Mouse (Mus musculus) right cerebral cortex, postnatal 10 days (tissue): ENCODE results near the gene Ablim1.

Experiments
- DNase-seq, 2 experiments: peaks; one replicate each; pipeline ENCODE4 v3.0.0; 2021; ENCODE audit warnings: low spot score in 2 of 2

Gene Ablim1

GRCm38 (mm10) chr19:57314346-57315012, at the start of gene Ablim1:
Gene Ablim1, minus strand, starts transcription at chr19:57314919.
- DNase-seq: peak; percentile 64

DNA sequence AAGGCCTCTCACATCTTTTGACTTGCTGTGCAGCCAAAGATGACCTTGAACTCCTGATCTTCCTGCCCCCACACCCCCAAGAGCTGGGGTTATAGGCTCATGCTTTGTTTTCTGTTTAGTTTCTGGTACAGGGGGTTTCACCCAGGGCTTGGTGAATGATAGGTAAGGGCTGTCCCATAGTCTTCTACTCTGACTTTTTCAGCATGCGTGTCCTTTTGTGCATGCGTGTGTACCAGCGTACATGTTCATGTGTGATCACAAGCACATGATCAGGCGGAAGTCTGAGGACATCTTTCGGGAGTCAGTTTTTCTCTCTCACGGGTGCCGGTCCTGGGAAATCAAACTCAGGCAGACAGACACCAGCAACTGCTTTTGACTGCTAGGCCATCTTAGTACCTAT, 48.8 kb upstream of the Ablim1 start:
- peak in 1 of 2 experiments; percentile 21 for DNase-seq

DNA sequence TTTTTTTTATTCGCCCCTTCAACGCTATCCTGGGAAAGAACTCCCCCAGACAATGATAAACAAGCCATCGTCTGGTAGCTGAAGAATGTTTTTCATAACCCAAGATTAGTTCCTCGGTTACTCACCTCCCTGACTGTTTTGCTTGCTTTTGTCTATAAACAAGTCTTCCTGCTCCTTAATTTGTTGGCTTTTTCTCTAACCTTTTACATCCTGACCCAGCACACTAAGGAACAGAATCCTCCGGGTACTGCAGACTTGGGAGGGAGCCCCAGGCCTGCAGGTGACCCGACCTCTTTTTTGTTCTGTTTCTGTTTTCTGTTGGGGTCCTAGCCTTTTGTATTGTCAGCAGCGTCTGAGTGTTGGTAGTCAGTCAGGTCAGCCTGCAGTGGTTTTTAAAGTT, 48.4 kb upstream of the Ablim1 start:
- no peak for DNase-seq

- DNase-seq: no peak
Measured at GRCm38 (mm10) chr19:57362586-57362985, 47.9 kb upstream of the Ablim1 start.

GRCm38 (mm10) chr19:57361939-57362307, 47.2 kb upstream of the Ablim1 start:
- DNase-seq: no peak

GRCm38 (mm10) chr19:57361131-57361938, 46.6 kb upstream of the Ablim1 start:
- DNase-seq: peak; percentile 53 to 69

- peak; percentile 93 to 95 for DNase-seq
Measured at GRCm38 (mm10) chr19:57360341-57361130, 45.8 kb upstream of the Ablim1 start, which contains the start of gene Fam160b1. Gene Fam160b1, plus strand, starts transcription at chr19:57360680.

DNA sequence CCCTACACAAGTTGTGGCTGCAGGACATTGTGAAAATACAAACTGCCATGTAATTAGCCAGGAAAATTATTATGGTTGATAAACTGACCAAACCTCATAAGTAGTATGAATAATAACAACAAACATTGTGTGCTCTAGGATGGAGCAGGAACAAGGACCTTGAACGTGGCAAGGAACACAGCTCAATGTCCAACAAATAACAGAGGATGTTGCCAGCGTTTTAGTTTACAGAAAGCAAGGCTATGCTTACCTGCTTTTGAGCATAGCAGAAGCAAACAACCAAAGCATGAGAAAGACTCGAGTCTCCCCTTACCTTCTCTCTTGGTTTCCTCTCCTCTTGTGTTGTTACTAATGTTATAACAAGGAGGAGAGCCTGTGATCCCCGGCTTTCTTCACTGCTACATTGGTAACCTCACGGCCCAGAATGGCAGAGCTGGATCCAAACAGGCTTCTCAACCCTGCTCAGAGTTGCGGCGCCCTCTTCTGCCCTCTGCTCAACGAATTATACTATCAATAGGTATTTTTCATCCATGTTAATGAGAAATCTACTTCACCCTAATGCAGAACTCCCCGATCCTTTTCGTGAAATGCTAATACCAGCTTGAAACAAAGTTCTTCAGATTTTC, 45.1 kb upstream of the Ablim1 start:
- DNase-seq: no peak

DNA sequence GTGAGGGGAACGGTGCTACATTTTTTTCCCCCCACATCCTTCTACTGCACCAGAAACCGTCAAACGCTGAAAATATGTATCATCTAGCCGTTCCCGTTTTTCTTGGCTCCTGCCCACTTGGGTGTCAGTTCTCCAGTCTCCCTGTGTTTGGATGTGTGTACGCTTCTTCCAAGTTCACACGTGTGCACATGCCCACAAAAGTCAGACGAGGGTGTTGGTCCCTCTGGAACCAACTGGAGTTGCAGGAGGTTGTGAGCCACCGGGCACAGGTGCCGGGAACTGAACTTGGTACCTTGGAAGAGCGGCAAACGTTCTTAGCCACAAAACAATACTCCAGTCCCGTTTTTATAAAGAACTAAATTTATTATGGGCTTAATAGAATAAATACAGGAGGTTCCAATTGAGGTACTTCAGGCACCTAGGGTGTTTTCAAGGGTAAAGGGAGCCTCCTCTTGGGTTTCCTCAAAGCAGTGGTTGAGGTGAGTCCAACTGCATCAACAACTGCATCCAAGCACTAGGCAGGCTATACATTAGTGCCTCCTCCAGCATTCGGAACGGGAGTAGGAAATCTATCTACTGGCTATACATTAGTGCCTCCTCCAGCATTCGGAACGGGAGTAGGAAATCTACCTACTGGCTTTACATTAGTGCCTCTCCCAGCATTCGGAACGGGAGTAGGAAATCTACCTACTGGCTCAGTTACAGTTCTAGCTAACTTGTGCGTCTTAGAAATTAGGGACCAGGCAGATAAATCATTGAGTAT, 44.3 kb upstream of the Ablim1 start:
- DNase-seq: no peak

DNA sequence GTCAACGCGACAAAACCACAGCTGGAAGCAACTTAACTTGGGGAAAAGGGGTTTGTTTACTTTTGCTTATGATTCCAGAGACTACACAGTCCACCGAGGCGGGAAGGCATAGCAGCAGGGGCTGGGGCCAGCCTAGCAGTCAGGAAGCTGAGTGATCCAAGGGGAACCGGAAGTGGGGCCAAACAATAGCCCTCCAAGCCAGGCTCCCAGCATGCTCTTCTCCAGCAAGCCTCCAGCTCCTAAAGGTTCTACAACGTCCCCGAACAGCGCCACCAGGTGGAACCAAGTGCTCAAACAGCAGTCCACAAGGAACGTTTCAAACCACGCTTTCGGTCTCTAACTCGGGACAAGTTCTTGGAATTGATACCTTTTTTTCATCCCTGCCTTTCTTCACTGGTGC, 43.6 kb upstream of the Ablim1 start:
- peak; percentile 75 to 80 for DNase-seq

- DNase-seq: no peak
Measured at GRCm38 (mm10) chr19:57357811-57358210, 43.1 kb upstream of the Ablim1 start.

DNA sequence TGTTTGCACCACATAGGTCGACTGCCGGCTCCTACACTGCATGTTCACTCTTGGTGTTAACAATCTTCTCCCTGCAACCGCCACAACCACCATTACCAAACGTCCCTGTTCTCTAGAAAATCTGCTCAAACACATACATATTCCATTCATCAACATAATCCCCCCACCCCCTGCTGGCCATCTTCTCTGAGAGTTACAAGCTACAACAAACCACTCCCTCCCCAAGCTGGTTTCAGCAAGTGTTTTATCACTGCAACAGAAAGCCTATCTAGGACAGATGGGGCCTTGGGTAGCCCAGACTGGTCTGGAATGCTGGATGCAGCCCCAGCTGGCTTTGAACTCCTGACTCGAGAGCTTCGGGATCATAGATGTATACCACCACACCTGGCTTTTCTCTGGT, 42.5 kb upstream of the Ablim1 start:
- DNase-seq: no peak

GRCm38 (mm10) chr19:57356273-57356672, 41.6 kb upstream of the Ablim1 start:
- no peak for DNase-seq

DNA sequence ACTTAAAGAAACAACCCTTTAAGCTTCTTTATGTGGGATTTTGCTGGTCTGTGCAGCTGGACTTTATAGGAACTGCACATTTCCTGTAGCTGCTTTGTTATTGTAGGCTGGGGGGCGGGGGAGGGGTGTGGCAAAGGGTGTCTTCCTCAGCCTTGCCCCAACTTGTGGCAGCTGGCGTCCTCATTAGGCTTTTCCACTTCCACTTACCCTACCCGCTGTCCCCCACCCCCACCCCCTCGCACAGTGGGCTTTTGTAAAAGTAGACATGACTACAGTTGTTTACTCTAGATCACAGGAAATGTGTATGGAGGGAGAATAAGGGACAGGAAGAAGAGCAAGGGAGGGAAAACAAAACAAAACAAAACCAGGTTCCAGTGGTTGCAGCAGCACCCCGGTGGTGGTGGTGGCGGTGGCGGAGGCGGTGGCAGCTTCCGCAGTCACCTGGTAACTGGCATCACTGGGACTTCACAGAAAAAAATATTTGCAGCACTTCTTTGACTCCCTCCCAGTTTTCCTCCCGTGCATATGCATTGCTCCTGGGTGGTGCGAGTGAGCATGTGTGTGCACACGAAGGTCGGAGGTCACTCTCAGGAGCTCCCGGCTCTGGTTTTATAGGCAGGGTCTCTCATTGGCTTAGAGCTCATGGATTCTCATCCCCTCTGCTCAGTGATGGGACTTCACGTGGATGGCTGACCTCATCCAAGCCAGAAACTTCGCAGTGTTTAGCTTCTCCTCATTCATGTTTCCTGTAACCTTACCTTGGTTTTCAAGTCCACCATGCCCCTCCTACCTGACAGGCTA, 40.9 kb upstream of the Ablim1 start:
- no peak for DNase-seq

- DNase-seq: no peak
Measured at GRCm38 (mm10) chr19:57354715-57355114, 40.0 kb upstream of the Ablim1 start.

GRCm38 (mm10) chr19:57354050-57354449, 39.3 kb upstream of the Ablim1 start:
- DNase-seq: no peak

DNA sequence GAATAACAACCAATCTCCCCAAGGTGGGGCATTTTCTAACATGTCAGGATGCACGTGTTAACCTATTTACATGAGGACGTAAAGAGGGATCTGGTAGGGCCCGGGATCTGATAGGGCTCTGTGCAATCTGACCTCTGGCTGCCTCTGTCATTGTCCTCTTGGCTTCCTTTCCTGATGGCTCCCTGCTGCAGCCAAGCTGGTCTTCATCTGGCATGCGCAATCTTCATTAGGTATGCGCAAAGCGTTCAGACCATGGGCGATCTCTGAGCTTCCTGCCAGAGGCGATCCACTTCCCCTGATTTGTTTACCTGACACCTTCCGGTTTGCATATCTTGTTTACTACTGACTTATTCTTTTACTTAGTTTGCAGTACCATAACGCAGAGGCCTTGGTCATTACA, 38.5 kb upstream of the Ablim1 start:
- no peak for DNase-seq

DNA sequence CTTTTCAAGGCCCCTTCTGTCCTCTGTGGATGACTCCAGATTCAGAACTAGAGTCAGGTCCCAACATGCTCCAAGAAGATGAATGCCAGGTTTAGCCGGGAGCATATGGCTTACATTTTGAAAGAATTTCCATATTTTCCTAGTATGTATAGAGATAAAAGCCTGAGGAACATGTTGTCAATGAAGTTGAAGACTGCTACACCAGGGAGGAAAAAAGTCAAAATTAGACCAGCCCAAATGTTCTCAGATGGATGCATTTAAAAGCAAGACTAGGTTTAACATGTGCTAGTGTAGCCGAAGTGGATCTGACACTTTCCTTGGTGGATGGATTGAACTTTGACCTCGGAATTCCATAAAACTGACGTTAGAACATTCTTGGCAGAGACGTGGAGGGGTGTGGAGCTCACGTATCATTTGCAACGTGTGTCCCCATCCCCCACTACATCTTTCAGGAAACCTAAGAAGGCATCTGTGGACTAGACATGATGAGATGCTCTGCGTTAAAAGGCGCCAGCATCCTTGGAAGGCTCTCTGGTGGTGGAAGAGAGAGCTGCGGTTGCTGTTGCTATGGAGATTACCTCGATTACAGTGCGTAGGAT, 37.7 kb upstream of the Ablim1 start:
- DNase-seq: peak; percentile 67 to 84

DNA sequence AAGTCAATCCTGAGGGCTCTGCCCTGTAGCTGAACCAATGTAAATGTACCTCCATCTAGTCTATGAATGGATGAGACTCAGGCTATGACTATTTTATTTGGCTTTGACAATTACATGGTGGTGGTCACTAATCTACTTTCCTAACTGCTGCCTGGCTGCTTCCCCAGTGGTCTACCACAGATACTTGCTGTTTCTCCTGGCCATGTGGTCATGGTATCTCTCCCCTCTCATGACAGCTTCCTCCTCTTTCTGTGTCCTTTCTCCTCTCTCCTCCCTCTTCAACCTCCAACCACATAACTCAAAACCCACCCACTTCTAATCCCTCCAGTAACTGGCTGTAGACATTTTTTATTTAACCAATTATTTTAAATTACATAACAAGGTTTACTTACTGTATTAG, 34.4 kb upstream of the Ablim1 start:
- no peak for DNase-seq

GRCm38 (mm10) chr19:57344678-57345077, 30.0 kb upstream of the Ablim1 start:
- no peak for DNase-seq
